Mouse (Mus musculus) ES-E14 (cell line): Measurements from ENCODE around the gene Skap1. TPM values are rescaled to one million over a fixed set of nuclear protein-coding genes. Genes with fewer than 3 reads are reported as not detected.

Experiments
- DNase-seq: peaks from one replicate; pipeline ENCODE4 v3.0.0-alpha.2; 2013; ENCODE audit warnings: low read depth, low spot score
- H3K27ac ChIP-seq: 2 replicates; pipeline ENCODE4 v1.5.1; 2012; ENCODE audit warnings: low read depth, mild to moderate bottlenecking, low read length, moderate library complexity, mixed read lengths; ENCODE audit not compliant: poor library complexity, insufficient read depth, severe bottlenecking
- H3K36me3 ChIP-seq: 2 replicates; pipeline ENCODE4 v1.6.1; 2012; ENCODE audit warnings: mild to moderate bottlenecking, low read length, moderate library complexity, mixed read lengths; ENCODE audit not compliant: control insufficient read depth, poor library complexity, insufficient read depth, severe bottlenecking
- H3K4me1 ChIP-seq, 2 experiments: fragments of 150-350 bp in 1 of 2; sonication (generic) in 1 of 2; 2 replicates each; pipeline ENCODE4 v1.6.1; 2012; ENCODE audit warnings: low read length in 2 of 2, mild to moderate bottlenecking in 1 of 2, mixed read lengths in 1 of 2; ENCODE audit not compliant: control insufficient read depth in 2 of 2, insufficient read depth in 2 of 2, poor library complexity in 1 of 2
- H3K4me3 ChIP-seq, 2 experiments: fragments of 150-350 bp in 1 of 2; sonication (generic) in 1 of 2; 2 replicates each; pipeline ENCODE4 v1.5.1; 2012; ENCODE audit warnings: low read length in 2 of 2, low read depth in 1 of 2, mild to moderate bottlenecking in 1 of 2, mixed read lengths in 1 of 2; ENCODE audit not compliant: insufficient read depth in 1 of 2, poor library complexity in 1 of 2, severe bottlenecking in 1 of 2
- H3K9ac ChIP-seq: 2 replicates; pipeline ENCODE4 v1.6.1; 2012; ENCODE audit warnings: low read depth, mild to moderate bottlenecking, low read length, mixed read lengths; ENCODE audit not compliant: poor library complexity, insufficient read depth, severe bottlenecking
- H3K9me3 ChIP-seq: fragments of 150-350 bp; sonication (generic); 2 replicates; pipeline ENCODE4 v1.6.1; 2012; ENCODE audit warnings: low read depth, mild to moderate bottlenecking, low read length; ENCODE audit not compliant: control insufficient read depth, insufficient read depth
- CHD2 ChIP-seq: IDR thresholded peaks from 2 replicates; pipeline ENCODE4 v1.6.1; 2014; ENCODE audit warnings: mild to moderate bottlenecking, low read depth, low read length, inconsistent platforms
- HCFC1 ChIP-seq: IDR thresholded peaks from 2 replicates; pipeline ENCODE4 v1.6.1; 2012; ENCODE audit warnings: low read length, inconsistent platforms, borderline replicate concordance; ENCODE audit not compliant: insufficient read depth
- MAFK ChIP-seq: IDR thresholded peaks from 2 replicates; pipeline ENCODE4 v1.6.1; 2014; ENCODE audit warnings: mild to moderate bottlenecking, low read depth, low read length, inconsistent platforms; ENCODE audit not compliant: insufficient read depth
- ZC3H11A ChIP-seq: IDR thresholded peaks from 2 replicates; pipeline ENCODE4 v1.6.1; 2012; ENCODE audit warnings: low read depth, mild to moderate bottlenecking, inconsistent platforms, low read length, borderline replicate concordance
- ZNF384 ChIP-seq: IDR thresholded peaks from 2 replicates; pipeline ENCODE4 v1.6.1; 2012; ENCODE audit warnings: low read depth, low read length, inconsistent platforms
- in situ Hi-C, 2 experiments: fragments of 600-800 bp; cut with MboI; formaldehyde crosslinking; loops; one replicate each; pipeline ENCODE4 v1.15.1; 2025; ENCODE audit warnings: low sequenced_read_pairs in 2 of 2, inconsistent platforms in 1 of 2; ENCODE audit not compliant: unreplicated experiment in 2 of 2
- total RNA-seq: library from RNA; depleted of rRNA; stranded (reverse); fragments of 300-350 nt; gene quantifications from 2 replicates; pipeline ENCODE4 v1.2.3, GENCODE M21; 2012

Gene Skap1
- total RNA-seq, 1 experiment = 0.40 TPM

DNA sequence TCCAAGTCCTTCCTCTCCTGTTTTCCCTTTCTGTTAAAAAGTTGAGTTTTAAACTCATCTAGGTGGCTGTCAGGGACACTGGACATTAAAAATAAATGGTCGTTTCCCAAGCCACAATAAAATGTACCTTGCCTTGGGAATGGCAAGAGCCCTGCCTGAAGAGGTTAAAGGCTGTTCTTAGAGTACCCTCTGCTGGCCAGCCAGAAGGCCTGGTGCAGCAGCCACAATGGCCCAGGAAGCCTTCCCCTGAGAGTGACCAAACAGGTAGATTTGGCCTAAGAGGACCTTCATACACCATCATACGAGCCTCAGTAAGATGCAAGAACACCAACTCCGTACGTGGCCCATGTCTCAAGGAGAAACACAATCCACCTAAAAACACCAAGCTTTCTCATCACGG, 246.9 kb downstream of the Skap1 start:
- Histone ChIP-seq H3K4me1 (peaks cover 7 to 19% of the 10 kb centered on the region in 2 experiments), H3K9me3 (no peaks in the 10 kb centered on the region), H3K36me3 (no peaks in the 10 kb centered on the region), H3K4me3 (no peak overlapping the region), H3K9ac (no peak overlapping the region), H3K27ac (no peak overlapping the region)
- TF ChIP-seq MAFK (no peak), HCFC1 (no peak), ZNF384 (no peak), ZC3H11A (no peak), CHD2 (no peak)
- DNase-seq = no peak
- in situ Hi-C loops = no loop called here

DNA sequence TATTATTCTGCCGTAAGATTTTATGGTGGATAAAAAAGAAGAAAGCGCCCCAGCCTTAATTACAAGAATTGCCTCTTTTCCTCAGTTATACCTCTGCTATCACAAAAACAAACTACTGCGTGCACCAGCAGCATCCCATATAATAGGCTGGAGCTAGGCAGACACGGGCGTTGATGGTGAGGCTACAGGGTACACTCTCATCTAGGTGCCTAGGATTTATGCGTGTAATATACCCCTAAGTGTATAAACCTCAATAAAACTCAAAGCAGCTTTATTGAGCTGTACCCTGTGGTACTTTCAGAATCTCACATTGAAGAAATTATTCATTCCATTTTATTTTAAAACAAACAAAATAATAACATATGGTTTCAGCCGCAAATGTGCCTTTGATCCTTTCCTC, 247.3 kb downstream of the Skap1 start:
- TF ChIP-seq MAFK = no peak
- no peak; the same call in 1 of the 2 replicates for TF ChIP-seq ZC3H11A
- TF ChIP-seq ZNF384 = no peak
- TF ChIP-seq HCFC1 = no peak
- no peak for TF ChIP-seq CHD2
- DNase-seq = no peak
- no peak overlapping the region for H3K9ac ChIP-seq

DNA sequence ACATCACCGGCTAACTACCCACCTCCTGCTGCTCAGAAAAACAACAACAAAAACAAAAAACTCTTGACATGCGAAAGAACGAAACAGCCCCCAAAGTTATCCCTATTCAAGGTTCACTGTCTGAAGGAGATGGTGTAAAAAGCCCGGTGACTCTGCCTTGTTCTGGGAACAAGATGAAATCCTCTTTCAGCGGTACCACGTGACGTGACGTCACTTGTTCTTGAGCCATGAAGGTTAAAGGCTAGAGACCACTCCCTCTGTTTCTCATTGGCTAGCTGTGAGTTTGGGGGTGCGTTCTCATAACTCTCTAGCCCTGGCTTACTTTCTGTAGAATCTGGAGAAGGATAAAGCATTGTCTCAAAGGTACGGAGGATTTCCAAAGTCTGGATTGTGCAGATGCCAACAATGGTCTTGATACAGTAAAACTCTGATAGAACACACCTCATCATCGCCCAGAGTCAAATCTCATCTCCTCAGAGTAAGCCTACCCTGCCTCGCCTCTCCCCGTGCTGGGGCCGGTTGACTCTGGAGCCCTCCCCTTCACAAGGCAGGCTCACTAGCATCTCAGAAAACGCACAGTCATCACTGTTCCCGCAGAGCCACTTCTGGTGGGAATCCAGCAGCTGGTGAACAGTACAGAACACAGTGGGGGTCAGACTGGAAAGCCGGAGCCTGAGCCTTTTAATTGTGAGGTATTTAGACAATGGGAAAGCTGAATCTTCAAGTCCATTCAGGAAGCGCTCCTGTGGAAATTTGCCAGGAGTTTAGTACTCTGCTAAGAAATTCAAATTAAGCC, 249.0 kb downstream of the Skap1 start:
- peak; percentile 93 for DNase-seq
- Histone ChIP-seq H3K4me3 (peak overlapping the region; percentile 62 to 64), H3K27ac (peak overlapping the region; percentile 90), H3K36me3 (no peaks in the 10 kb centered on the region), H3K9ac (peak overlapping the region; percentile 83), H3K9me3 (no peaks in the 10 kb centered on the region), H3K4me1 (peaks cover 7 to 13% of the 10 kb centered on the region in 2 experiments; a peak in 3 of 4 replicates)
- TF ChIP-seq ZC3H11A (no peak), MAFK (peak; percentile 99)
- in situ Hi-C loops = no loop called here

More for the DNA sequence above, 247.3 kb downstream of the Skap1 start:
- Histone ChIP-seq H3K27ac (no peak overlapping the region), H3K9me3 (no peaks in the 10 kb centered on the region), H3K4me1 (peaks cover 7 to 19% of the 10 kb centered on the region in 2 experiments), H3K4me3 (no peak overlapping the region), H3K36me3 (no peaks in the 10 kb centered on the region)
- in situ Hi-C loops = no loop called here

DNA sequence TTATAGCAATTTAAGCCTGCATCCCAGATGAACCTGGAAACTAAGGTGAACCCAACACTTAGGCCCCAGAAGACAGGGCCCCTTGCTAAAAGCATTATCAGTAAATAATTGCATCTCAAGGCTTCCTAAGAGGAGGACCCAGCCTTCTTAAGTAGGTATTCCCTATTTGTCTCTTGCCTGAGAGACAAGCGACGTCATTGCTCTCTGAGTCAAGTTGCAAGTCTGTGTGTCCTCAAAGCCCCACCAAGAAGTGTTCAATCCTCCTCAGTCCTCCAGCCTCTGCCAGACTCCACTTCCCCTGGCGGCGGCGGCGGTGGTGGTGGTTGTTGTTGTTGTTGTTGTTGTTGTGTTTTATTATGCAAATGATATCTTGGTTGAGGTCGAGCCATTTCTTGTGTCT, 249.6 kb downstream of the Skap1 start:
- Histone ChIP-seq H3K9ac (peak overlapping the region; percentile 59), H3K4me1 (peaks cover 7 to 12% of the 10 kb centered on the region in 2 experiments; a peak in 3 of 4 replicates), H3K36me3 (no peaks in the 10 kb centered on the region), H3K27ac (peak overlapping the region; percentile 89), H3K9me3 (no peaks in the 10 kb centered on the region), H3K4me3 (peak overlapping the region; percentile 49 to 62)
- no peak for DNase-seq
- in situ Hi-C loops = no loop called here
- TF ChIP-seq CHD2 = no peak
- no peak for TF ChIP-seq ZNF384
- no peak for TF ChIP-seq ZC3H11A
- TF ChIP-seq MAFK = no peak
- TF ChIP-seq HCFC1 = no peak
